Mouse (Mus musculus) cerebellum, adult 2 months (tissue): ENCODE results near the gene Olig3.

Experiments
- CTCF ChIP-seq: fragments of 200-500 bp; IDR thresholded peaks from 2 replicates; pipeline ENCODE4 v1.5.1; 2011; ENCODE audit warnings: low read depth, mild to moderate bottlenecking, control low read depth, low read length, moderate library complexity, borderline replicate concordance; ENCODE audit not compliant: insufficient read depth
- POLR2A ChIP-seq: fragments of 200-500 bp; IDR thresholded peaks from 2 replicates; pipeline ENCODE4 v1.6.1; 2011; ENCODE audit warnings: low read length, control low read depth, borderline replicate concordance; ENCODE audit not compliant: insufficient read depth

DNA sequence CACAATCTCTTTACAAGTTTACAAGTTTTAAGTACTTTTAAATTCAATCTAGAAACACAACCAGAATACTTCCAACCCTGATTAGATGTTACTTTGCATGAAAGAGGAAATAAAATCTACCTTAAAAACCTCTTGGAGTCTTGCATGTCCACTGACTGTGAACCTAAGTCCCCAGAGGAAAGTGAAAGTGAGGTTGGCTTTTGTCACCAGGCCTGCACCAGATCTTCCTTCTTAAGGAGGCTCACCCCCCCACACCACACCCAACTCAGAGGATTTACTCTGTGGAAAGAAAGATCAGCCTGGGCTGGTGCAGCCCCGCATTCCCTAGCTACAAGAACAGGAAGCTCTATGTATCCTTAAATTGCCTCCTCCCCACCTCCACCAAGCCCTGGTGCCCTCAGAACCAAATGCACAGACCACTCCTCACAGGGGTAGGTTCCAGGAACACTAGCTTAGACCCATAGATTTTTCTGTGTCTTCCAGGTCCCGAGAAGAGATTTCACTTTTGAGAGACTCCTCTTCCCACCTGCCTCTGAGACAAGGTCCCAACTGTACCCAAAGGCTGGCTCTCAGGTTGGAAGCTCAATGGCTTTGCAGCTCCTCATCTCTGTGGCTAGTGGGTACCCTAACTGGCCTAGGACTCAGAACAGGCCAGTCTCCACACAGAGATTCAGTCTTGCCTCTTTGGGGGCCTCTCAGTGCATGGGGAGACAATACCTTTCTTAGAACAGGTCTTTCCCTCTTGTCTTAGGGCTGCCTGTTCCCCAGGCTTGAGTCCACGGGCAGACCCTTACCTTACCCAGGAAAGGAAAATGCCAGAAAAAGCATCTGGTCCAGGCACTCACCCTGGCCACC is 4.3 kb downstream of the Olig3 start:
- no peak for TF ChIP-seq POLR2A
- no peak for TF ChIP-seq CTCF
